In the genomic region with DNA sequence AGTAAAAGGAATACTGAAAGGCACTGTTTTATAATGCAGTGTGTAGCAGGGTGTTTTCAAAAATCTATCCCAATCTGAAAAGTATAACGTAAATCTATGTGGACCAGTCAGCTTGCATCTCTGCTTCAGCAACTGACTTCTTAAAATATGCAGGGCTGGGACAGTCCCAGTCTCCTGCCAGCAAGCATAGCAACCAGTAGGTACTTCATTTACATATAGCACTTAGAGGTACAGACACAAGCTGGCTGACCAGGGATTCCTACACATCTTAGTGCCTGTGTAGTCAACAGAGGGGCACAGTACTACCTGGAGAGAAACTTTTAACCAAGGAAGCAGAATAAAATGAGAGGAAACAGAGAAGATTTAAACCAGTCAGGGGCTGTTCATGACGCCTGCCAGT, we compare ENCODE assay signal across 1 mouse cellular context.
TF ChIP-seq lines count a peak whose summit lies in the region.

No protein-coding gene starts in this region.

TF ChIP-seq in MEL, 35 proteins besides CTCF, POLR2A, EP300 and RAD21:
- 0 out of 2 replicates have a peak, but pooled peaks have one; percentile 19 for TF ChIP-seq POLR2AphosphoS2 (IDR thresholded peaks at IDR 0.05; ENCODE audit: low read length)
- no peak for TF ChIP-seq CHD1 (IDR thresholded peaks at IDR 0.05; ENCODE audit: low read depth, low read length)
